16 mouse cellular contexts compared by ENCODE assay signal in genomic region chr10:111237434-111237833, GRCm38 (mm10).
"Had no signal": no experiment of that assay in that cellular context is flagged by ENCODE, and none has a peak within 500 bp of the region (broad histone marks: within the 10 kb centered on the region; RNA-seq: fewer than 3 reads in every experiment).

No protein-coding gene starts in this region.

- H3K36me3 ChIP-seq: neural tube, embryonic 13.5 days; neural tube, embryonic 15.5 days; stomach, embryonic 15.5 days had no signal

- H3K4me1 ChIP-seq: stomach, embryonic 15.5 days had no signal

- H3K27ac ChIP-seq: neural tube, embryonic 13.5 days; neural tube, embryonic 15.5 days; stomach, embryonic 15.5 days; stomach, postnatal 0 days had no signal

- H3K9ac ChIP-seq: neural tube, embryonic 13.5 days; neural tube, embryonic 15.5 days; stomach, embryonic 15.5 days had no signal

- H3K4me3 ChIP-seq: neural tube, embryonic 13.5 days; neural tube, embryonic 15.5 days; stomach, embryonic 15.5 days had no signal

- DNase-seq: retina, postnatal 1 day; right cerebral cortex, adult 18-20 months; right cerebral cortex, postnatal 14 days; right cerebral cortex, postnatal 25 days; right cerebral cortex, postnatal 4 days; spleen, adult 18-20 months; thymus, adult 18-20 months; thymus, adult 2 months; thymus, postnatal 14 days; thymus, postnatal 25 days; thymus, postnatal 36 days; thymus, postnatal 4 days had no signal

- H3K4me2 ChIP-seq: neural tube, embryonic 13.5 days; neural tube, embryonic 15.5 days; stomach, embryonic 15.5 days had no signal

- H3K27me3 ChIP-seq: neural tube, embryonic 13.5 days; neural tube, embryonic 15.5 days; stomach, embryonic 15.5 days had no signal

- H3K9me3 ChIP-seq: neural tube, embryonic 13.5 days; neural tube, embryonic 15.5 days; stomach, embryonic 15.5 days had no signal
